Mouse (Mus musculus) bone marrow macrophage, adult 2 months (primary cell): ENCODE measurements around the gene Dennd1b. TPM values are rescaled to one million over a fixed set of nuclear protein-coding genes. Genes with fewer than 3 reads are reported as not detected.

ENCODE experiments used
- H3K27ac ChIP-seq: 2 replicates; pipeline ENCODE4 v1.5.1; 2012; ENCODE audit warnings: low read depth, low read length; ENCODE audit not compliant: insufficient read depth
- H3K4me1 ChIP-seq: 2 replicates; pipeline ENCODE4 v1.6.1; 2012; ENCODE audit warnings: low read length; ENCODE audit not compliant: control insufficient read depth, insufficient read depth
- H3K4me3 ChIP-seq: 2 replicates; pipeline ENCODE4 v1.5.1; 2012; ENCODE audit warnings: mild to moderate bottlenecking, low read length, moderate library complexity; ENCODE audit not compliant: insufficient read depth
- CTCF ChIP-seq: IDR thresholded peaks from 2 replicates; pipeline ENCODE4 v1.5.1; 2012; ENCODE audit warnings: low read depth, mild to moderate bottlenecking, low read length, moderate library complexity
- POLR2A ChIP-seq: IDR thresholded peaks from 2 replicates; pipeline ENCODE4 v1.6.1; 2012; ENCODE audit warnings: mild to moderate bottlenecking, low read depth, low read length, borderline replicate concordance
- polyA plus RNA-seq: library from polyadenylated mRNA; stranded (reverse); fragments of >200 nt; gene quantifications from 2 replicates; pipeline ENCODE4 v1.2.4, GENCODE M21; 2012; ENCODE audit not compliant: missing spikeins, insufficient read depth, insufficient read length

Dennd1b gene
- polyA plus RNA-seq, 1 experiment = 34.4 TPM

DNA sequence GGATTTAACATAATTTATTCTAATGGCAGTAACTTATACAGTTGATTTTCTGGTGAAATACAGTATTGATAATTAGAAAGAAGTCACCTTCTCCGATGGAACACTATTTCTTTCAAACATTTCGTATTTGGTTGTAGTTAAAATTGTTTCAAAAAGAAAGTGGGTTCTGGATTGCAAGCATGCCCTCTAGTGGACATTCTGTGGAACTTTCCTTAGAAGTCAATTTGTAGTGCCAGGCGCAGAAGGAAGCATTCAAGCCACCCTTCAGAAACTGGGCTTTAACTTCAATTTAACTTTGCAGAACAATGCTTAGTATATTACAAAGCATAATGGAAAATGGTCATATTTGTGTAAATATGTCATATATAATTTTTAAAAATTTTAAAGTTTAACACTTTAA, 193.2 kb downstream of the Dennd1b start:
- H3K4me1 ChIP-seq = no peaks in the 10 kb centered on the region
- TF ChIP-seq CTCF (no peak), POLR2A (no peak)
- H3K4me3 ChIP-seq = no peak overlapping the region
- H3K27ac ChIP-seq = no peak overlapping the region

DNA sequence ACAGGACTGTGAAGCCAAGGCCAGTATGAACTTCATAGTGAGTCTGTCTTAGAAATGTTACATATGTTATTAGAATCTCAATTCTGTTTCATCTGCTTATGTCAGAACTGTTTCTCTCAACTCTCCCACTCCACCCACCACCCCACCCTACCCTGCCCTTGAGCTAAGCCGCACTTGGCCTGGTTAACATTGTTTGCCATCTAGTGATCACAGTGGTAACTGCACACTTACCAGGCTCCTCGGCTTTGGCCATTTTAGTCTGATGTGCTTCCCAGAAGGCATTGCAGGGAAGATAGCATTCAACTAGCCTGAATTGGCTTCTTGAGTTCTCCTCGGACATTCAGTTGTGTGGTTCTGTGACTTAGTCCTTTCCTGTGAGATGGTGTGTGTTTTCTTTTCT, 198.4 kb downstream of the Dennd1b start:
- no peaks in the 10 kb centered on the region for H3K4me1 ChIP-seq
- TF ChIP-seq CTCF = no peak
- TF ChIP-seq POLR2A = no peak
- H3K4me3 ChIP-seq = no peak overlapping the region
- no peak overlapping the region for H3K27ac ChIP-seq

DNA sequence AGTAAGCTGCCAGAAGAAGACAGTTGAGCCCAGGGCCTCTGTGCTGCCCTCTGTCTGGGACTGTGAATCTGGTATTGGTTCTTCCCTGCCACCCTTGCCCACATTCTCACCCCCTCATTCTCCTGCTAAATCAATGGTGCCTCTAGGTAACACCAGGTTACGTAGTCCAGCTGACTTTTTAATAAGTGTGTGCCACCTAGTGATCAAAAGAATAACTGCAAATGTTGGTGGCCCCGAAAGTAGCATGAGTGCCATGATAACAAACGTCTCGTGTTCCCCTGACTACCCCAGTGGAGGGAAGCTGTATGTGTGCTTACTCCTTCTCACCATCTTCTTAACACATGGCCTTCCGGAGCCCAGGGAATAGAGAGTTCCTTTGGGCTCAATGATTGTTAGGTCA, 199.6 kb downstream of the Dennd1b start:
- Histone ChIP-seq H3K4me3 (no peak overlapping the region), H3K4me1 (no peaks in the 10 kb centered on the region)
- TF ChIP-seq CTCF (no peak), POLR2A (no peak)

DNA sequence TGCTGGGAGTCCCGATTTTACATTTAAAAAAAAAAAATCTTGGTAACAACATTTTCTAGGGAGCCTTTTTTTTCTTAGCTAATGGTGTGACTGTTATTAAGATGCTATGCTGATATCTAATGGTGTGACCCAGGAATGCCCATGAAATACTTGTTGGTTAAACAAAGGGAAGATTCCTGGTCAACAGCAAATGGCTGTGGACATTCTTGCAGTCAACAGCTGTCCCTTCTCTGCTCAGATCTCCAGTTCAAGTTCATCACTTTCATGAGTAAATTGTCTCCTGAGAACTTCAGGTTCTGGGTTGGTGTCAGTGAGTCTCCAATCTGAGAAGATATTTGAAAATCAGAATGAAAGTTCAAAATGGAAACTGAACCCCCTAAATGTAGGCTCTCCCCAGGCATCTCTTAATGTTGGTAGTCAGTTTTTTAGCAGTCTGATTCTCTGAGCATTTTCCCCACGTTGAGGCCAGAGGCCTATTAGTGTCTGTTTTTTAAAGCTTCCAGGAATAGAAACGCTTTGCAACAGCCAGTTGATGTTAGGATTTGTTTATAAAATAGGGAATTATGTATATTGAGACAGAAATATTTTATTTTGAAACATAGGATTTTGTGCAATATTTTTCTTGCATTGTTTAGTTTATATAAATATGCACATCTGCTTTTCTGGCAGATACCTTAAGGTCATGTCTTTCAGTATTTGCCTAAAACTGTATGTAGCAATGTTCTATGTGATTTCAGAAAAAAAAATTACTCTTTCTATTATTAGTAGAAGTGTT, 211.0 kb downstream of the Dennd1b start:
- Histone ChIP-seq H3K27ac (no peak overlapping the region), H3K4me1 (no peaks in the 10 kb centered on the region), H3K4me3 (no peak overlapping the region)
- no peak for TF ChIP-seq POLR2A
- no peak for TF ChIP-seq CTCF

More for the DNA sequence above, 199.6 kb downstream of the Dennd1b start:
- no peak overlapping the region for H3K27ac ChIP-seq

DNA sequence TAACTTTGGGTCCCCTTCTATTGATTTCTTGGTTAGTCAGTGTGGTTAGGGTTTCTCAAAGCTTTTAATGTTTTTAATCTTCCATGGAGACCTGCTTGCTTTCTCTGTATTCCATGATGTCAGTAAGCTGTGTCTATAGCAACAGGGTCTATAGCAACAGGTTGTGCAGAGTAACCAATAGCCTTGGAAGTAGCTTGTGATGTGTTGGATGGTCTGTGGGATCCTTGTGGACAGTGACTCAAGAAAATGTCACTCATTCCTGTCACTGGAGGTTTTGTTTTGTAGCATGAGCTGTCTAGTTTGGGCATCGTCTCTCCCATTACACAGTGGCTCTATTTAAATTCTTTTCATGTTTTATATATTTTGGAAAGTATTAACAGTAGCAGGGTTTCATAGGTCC, 216.5 kb downstream of the Dennd1b start:
- no peak overlapping the region for H3K27ac ChIP-seq
- TF ChIP-seq POLR2A (no peak), CTCF (no peak)

DNA sequence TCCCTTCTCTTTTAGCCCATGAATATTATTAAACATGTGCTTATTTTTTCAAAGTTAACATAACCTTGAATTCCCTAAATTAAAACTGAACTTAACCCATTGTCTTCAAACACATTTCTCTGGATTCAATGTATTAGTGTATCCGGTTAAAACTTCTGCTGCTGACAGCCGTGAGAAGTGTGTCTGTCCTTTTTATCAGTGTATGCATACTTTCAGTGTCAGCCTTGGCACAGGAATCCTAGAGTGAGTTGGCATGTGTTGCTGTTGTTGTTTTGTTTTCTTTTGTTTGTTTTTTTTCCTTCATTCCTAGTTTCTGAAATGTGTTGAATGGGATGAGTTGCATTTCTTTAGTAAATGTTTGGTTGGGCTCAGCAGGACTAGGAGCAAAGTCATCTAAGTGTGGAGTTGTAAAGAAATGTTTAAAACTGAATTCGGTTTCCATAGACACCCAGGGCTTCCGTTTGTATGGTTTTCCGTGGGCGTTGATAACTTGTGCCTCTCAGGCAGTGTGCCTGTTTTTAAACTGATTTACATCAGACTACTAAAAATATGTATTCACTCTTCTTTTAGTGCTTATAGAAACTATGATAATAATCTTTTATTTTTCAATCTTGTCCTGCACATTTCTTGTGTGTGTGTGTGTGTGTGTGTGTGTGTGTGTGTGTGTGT, 217.4 kb downstream of the Dennd1b start:
- TF ChIP-seq CTCF (no peak), POLR2A (no peak)
- Histone ChIP-seq H3K4me3 (no peak overlapping the region), H3K4me1 (no peaks in the 10 kb centered on the region), H3K27ac (no peak overlapping the region)

More for the DNA sequence above, 216.5 kb downstream of the Dennd1b start:
- no peaks in the 10 kb centered on the region for H3K4me1 ChIP-seq
- no peak overlapping the region for H3K4me3 ChIP-seq

- Histone ChIP-seq H3K27ac (no peak overlapping the region), H3K4me3 (no peak overlapping the region), H3K4me1 (peaks cover 3% of the 10 kb centered on the region; the same call in 1 of the 2 replicates)
- TF ChIP-seq POLR2A = no peak
- TF ChIP-seq CTCF = no peak
Observed at GRCm38 (mm10) chr1:139192635-139193034, 229.4 kb downstream of the Dennd1b start.

DNA sequence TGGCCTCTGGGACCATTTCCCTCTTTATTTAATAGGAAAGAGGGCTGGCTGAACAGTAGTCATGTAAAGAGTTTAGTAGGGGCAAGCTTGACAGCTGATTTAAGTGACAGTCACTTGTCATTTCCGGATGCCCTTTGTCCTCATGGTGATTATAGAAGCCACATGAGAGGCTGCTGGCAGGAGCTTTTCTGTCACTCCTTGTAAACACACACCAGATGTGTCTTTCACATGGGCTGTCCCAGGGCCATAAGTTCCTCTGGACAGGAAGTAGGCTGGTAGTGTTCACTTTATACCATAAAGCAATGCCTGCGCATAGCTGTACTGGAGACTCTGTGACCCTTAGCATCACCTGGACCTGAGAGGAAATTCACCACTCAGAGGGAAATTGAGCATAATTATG, 230.8 kb downstream of the Dennd1b start:
- Histone ChIP-seq H3K4me3 (no peak overlapping the region), H3K27ac (no peak overlapping the region), H3K4me1 (peaks cover 3% of the 10 kb centered on the region; the same call in 1 of the 2 replicates)
- no peak for TF ChIP-seq CTCF

- TF ChIP-seq CTCF (no peak), POLR2A (no peak)
- no peak overlapping the region for H3K4me3 ChIP-seq
Observed at GRCm38 (mm10) chr1:139194428-139195028, 231.3 kb downstream of the Dennd1b start.

DNA sequence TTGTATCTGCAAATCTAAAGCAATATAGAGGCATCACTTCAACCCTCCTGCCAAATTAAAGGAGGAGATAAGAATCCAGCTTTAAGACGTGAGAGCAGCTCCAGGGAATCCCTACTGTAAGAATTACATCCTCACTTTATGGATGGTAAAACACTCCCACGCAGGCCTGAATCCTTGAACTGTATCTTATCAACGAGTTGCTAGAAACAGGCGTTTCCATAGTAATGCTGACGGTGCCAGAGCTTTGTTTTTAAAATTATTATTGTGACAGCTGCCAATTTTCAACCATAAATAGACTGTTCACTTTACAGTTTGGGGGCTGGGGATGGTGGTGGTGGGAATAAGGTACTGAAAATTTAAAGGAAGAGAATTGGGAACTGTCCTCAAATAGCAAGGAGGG, 239.8 kb downstream of the Dennd1b start:
- H3K27ac ChIP-seq = no peak overlapping the region
- 0 out of 2 replicates have a peak, but pooled peaks cover 3% of the 10 kb centered on the region for H3K4me1 ChIP-seq
- TF ChIP-seq POLR2A = no peak
- no peak overlapping the region for H3K4me3 ChIP-seq

More at GRCm38 (mm10) chr1:139194428-139195028, 231.3 kb downstream of the Dennd1b start:
- H3K27ac ChIP-seq = no peak overlapping the region
- peaks cover 3% of the 10 kb centered on the region; the same call in 1 of the 2 replicates for H3K4me1 ChIP-seq

- Histone ChIP-seq H3K4me3 (no peak overlapping the region), H3K4me1 (0 out of 2 replicates have a peak, but pooled peaks cover 3% of the 10 kb centered on the region), H3K27ac (no peak overlapping the region)
- TF ChIP-seq POLR2A (no peak), CTCF (no peak)
Observed at GRCm38 (mm10) chr1:139206259-139206658, 243.0 kb downstream of the Dennd1b start.
